Mouse (Mus musculus) heart, postnatal 10 days (tissue): Measurements from ENCODE around the gene Ifit1bl2. TPM values are rescaled to one million over a fixed set of nuclear protein-coding genes. Genes with fewer than 3 reads are reported as not detected.
"Not testable (repeated sequence)": the region's sequence is repeated elsewhere in the genome, so short reads cannot be mapped to it uniquely, and the experiment has no call there.

Source experiments
- DNase-seq, 2 experiments: peaks; one replicate each; pipeline ENCODE4 v3.0.0; 2021
- intact Hi-C: fragments of 180-260 bp; cut with DNase I; formaldehyde crosslinking; loops from one replicate; pipeline ENCODE4 v1.15.1; 2025
- total RNA-seq, 2 experiments: library from RNA; stranded (reverse); gene quantifications; 2 replicates each; pipeline ENCODE4 v1.2.3; 2021

Gene Ifit1bl2
- total RNA-seq, 2 experiments from 2014 or later: 0.53 to 0.77 TPM

- intact Hi-C loops: not testable (repeated sequence)
Measured at GRCm38 (mm10) chr19:34612243-34613001, 28.1 kb downstream of the Ifit1bl2 start.

DNA sequence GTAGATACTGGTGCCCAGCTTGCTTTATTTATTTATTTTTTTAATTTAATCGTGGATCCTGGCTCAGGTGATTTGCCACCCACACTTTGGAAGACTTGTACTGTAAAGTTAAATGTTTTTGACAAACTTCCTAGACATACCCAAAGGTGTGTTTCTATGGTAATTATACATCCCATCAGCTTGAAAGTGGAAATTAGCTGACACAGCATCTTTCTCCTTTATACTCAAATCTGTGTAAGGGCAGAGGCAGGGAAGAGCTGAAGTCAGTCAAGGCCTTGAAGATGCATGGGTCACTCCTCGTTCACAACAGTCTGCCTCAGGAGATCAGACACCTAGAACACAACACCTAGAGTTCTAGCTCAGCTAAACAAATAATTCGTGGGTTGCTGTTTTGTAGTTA, 30.4 kb downstream of the Ifit1bl2 start:
- intact Hi-C loops, DNase-seq: not testable (repeated sequence)

More at GRCm38 (mm10) chr19:34612243-34613001, 28.1 kb downstream of the Ifit1bl2 start:
- not testable (repeated sequence) for DNase-seq

DNA sequence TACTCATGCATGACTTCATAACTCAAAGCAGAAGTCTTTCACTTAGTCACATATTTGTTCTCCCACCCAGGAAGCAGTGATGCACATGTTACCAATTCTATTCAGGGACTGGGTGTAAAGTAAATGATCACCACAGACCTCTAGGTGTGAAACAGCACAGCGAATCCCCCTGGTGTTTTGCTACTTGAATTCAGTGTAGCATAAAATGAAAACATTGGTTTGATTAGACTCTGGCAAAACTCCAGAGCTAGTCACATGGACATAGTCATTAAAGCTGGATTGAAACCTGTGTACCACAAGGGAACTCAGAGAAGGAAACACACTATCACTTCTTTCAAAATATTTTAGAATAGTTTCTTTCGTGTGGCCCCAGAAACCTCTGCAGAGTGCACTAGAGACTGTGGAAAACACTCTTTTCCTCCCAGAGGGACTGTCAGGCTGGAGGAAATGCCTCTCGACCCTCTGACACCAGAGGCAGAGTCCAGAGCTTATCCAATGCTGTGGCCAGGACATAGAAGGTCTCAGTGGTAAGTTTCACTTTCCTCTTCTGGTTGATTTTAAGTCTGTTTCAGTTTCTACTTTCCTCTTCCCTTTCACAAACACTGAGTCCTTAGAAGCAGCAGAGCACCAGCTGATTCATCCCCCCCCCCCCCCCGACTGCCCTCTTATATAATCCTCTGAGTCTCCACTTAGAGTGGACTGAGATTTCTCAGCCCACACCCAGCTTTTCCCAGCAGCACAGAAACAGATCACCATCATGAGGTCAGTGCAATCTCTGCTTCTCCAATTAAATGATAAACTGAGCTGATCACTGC, 33.1 kb downstream of the Ifit1bl2 start, which contains the start of gene Ifit3b:
Gene Ifit3b, plus strand, starts transcription at position 734 of the 815 bp plus-strand sequence.
- DNase-seq: peak; percentile 48 to 52
- intact Hi-C loops: loop anchor here (2.0 kb wide), 1 partner anchor 15 kb away; no protein-coding TSS in a partner anchor

DNA sequence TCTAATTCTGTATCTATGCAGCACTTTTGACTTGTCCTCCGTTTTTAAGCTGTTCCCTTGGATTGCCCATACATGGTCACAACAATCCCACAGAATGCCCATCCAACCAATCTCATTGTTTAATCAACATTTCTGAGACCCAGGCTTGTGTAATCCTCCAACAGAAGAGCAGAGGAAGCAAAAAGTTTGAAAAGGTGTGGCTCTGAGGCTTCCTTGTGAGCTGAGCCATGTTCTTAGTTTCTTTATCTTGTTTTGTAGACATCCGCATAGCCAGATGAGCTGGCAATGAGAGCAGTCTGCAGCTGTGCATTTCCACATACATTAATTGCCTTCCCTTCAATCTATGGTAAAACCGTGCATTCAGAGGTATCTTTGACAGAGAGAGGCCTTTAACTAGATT, 35.1 kb downstream of the Ifit1bl2 start:
- no peak for DNase-seq

DNA sequence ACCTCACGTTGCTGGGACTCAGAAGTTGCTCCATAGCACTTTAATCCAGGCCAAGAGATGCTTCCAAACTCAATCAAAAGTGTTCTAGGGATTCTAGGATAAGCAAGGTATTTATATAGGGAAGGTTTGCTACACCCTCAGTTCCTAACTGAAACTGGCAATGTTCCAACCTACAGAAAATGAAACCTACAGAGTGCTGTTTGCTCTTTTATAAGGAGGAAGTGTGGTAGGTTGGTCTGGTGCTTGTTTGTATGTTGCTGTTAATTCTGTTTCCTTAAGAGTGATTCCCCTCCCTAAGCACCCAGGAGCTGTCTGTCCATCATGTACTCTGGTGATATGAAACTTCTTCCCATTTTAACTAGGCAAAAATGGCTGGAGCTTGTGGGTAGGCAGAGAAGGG, 38.7 kb downstream of the Ifit1bl2 start, which contains the start of gene Ifit1bl1:
Gene Ifit1bl1, minus strand, starts transcription at position 69 of the 400 bp plus-strand sequence.
- DNase-seq, intact Hi-C loops: not testable (repeated sequence)

More for the DNA sequence above, 35.1 kb downstream of the Ifit1bl2 start:
- intact Hi-C loops: no loop called here

GRCm38 (mm10) chr19:34599250-34599649, 41.3 kb downstream of the Ifit1bl2 start:
- DNase-seq: not testable (repeated sequence)

GRCm38 (mm10) chr19:34598341-34598740, 42.2 kb downstream of the Ifit1bl2 start:
- DNase-seq: peak; percentile 84
- intact Hi-C loops: loop anchor here (5.0 kb wide), 1 partner anchor 46 kb away; the partner anchor contains the start of gene Ifit2

More at GRCm38 (mm10) chr19:34599250-34599649, 41.3 kb downstream of the Ifit1bl2 start:
- intact Hi-C loops: loop anchor here (5.0 kb wide), 1 partner anchor 47 kb away; the partner anchor contains the start of gene Ifit2

- intact Hi-C loops: loop anchor here (5.0 kb wide), 1 partner anchor 45 kb away; the partner anchor contains the start of gene Ifit2
- no peak for DNase-seq
Measured at GRCm38 (mm10) chr19:34596811-34597210, 43.7 kb downstream of the Ifit1bl2 start.

DNA sequence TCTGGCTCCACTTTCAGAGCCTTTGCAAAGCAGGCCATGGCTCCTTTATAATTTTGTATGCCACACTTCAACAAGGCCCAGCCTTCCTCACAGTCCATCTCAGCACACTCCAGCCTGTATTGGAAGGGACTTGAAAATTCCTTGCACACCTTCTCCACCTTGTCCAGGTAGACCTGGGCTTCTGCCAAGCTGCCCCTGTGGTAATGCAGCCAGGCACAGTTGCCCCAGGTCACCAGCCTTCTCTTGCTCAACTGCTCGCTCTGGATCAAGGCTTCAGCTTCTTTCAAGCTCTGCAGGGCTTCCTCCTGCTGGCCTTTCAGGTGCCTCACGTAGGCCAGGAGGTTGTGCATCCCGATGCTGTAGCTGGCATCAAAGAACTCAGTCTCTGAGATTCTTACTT, 46.0 kb downstream of the Ifit1bl2 start:
- DNase-seq, intact Hi-C loops: not testable (repeated sequence)

GRCm38 (mm10) chr19:34593456-34593855, 47.1 kb downstream of the Ifit1bl2 start:
- no peak for DNase-seq
- intact Hi-C loops: loop anchor here (2.0 kb wide), 1 partner anchor 13 kb away; the partner anchor contains the start of gene Ifit3b

DNA sequence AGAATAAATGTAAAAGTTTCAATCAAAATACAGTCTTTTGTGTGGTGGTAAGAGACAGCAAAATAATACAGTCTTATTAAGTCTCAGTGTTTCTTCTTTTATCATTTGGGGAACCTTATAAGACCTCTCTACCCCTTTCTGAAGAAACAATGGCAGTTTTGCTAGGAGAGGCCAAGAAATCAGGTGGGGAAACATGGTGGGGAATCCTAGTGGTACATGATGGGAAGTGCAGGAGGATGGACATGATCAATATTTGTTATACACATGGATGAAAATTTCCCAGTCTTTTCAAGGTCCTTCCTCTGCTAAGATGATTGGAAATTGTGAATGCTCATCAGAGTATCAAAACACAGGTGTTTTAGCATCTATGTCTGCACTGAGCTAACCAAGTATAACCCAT, 51.6 kb downstream of the Ifit1bl2 start:
- intact Hi-C loops: no loop called here
- DNase-seq: no peak

- intact Hi-C loops, DNase-seq: not testable (repeated sequence)
Measured at GRCm38 (mm10) chr19:34587898-34588692, 52.4 kb downstream of the Ifit1bl2 start.

DNA sequence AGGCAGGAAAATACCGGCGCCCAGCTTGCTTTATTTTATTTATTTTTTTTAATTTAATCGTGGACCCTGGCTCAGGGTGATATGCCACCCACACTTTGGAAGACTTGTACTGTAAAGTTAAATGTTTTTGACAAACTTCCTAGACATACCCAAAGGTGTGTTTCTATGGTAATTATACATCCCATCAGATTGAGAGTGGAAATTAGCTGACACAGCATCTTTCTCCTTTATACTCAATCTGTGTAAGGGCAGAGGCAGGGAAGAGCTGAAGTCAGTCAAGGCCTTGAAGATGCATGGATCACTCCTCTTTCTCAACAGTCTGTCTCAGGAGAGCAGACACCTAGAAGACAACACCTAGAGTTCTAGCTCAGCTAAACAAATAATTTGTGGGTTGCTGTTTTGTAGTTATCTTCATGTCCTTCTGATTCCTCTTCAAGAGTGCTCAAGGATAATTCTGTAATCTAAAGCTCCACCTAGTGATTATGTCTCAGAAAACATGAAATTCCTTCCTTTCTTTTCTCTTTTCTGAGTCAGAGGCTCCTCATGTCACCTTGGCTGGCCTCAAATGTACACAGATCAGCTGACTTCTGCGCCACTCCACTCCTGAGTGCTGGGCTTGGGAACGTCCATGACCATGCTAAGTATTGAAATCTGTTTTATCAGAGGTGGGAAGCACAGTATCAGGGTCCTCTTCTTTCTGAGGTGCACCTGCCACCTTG, 54.6 kb downstream of the Ifit1bl2 start:
- intact Hi-C loops, DNase-seq: not testable (repeated sequence)

DNA sequence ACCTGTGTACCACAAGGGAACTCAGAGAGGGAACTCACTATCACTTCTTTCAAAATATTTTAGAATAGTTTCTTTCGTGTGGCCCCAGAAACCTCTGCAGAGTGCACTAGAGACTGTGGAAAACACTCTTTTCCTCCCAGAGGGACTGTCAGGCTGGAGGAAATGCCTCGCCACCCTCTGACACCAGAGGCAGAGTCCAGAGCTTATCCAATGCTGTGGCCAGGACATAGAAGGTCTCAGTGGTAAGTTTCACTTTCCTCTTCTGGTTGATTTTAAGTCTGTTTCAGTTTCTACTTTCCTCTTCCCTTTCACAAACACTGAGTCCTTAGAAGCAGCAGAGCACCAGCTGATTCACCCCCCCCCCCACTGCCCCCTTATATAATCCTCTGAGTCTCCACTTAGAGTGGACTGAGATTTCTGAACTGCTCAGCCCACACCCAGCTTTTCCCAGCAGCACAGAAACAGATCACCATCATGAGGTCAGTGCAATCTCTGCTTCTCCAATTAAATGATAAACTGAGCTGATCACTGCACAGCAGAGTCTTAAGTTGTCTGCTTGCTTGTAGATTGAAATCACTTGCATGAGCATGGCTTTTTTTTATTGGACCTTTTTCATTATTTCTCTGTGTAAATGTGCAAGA, 57.3 kb downstream of the Ifit1bl2 start, which contains the start of gene Ifit3:
Gene Ifit3, plus strand, starts transcription at position 406 of the 641 bp plus-strand sequence.
- peak in 1 of 2 experiments; percentile 32 for DNase-seq

GRCm38 (mm10) chr19:34582696-34583095, 57.8 kb downstream of the Ifit1bl2 start:
- not testable (repeated sequence) for DNase-seq

More for the DNA sequence above, 57.3 kb downstream of the Ifit1bl2 start, which contains the start of gene Ifit3:
- intact Hi-C loops: not testable (repeated sequence)

GRCm38 (mm10) chr19:34577121-34577520, 63.4 kb downstream of the Ifit1bl2 start:
- intact Hi-C loops: no loop called here
- DNase-seq: no peak

More at GRCm38 (mm10) chr19:34582696-34583095, 57.8 kb downstream of the Ifit1bl2 start:
- intact Hi-C loops: not testable (repeated sequence)

GRCm38 (mm10) chr19:34573650-34574049, 66.9 kb downstream of the Ifit1bl2 start:
- intact Hi-C loops: no loop called here
- DNase-seq: no peak

DNA sequence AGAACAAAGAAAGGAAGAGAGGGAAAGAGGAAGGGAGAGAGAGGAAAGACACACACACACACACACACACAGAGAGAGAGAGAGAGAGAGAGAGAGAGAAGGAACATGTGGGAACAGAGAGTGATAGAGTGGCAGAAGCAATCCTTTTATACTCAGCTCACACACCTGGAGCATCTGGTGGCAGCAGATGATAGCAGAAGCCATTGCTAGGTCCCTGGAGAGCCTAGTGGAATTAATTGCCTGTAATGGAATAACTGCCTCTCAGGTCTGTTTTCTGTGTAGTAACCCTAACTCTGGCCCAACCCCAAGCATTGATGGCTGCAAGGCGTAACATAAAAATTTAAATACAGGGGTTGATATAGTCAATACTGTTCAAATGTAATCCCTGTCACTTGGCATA, 69.5 kb downstream of the Ifit1bl2 start:
- intact Hi-C loops: no loop called here
- DNase-seq: no peak
